Mouse (Mus musculus) adrenal gland, adult (tissue): ENCODE measurements at regions not wholly inside any gene's neighbourhood (a gene's known extent, or its start where the extent isn't known, plus 50 kb on each side); places are given as distances from the start of the nearest gene placed in this dataset.

Source experiments
- DNase-seq, 2 experiments: peaks; one replicate each; pipeline ENCODE4 v3.0.0; 2022 to 2023; ENCODE audit warnings: low spot score in 1 of 2; ENCODE audit not compliant: inconsistent age in 2 of 2

- DNase-seq, result no peak
Measured at GRCm38 (mm10) chr4:30776816-30777442, 1187.0 kb upstream of the Map3k7 start.

DNA sequence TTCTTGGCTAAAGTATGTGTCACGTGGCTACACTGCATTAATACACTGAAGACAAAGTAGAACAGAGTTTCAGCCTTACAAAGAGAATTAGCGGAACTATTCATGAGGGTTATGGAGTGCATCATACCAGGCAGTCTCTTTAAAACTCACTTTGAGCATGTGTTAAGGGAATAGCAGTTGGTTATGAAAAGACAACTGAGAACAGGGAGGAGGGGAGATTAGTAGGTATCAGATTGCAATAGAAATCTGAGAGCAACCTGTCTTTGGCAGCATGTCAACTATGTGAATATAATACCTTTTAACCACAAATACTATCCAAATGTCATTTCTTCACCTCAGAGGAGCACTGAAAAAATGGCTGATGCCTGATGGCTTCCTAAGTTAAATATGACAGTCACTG, 1182.2 kb upstream of the Map3k7 start:
- no peak for DNase-seq

GRCm38 (mm10) chr4:30789976-30790657, 1173.8 kb upstream of the Map3k7 start:
- DNase-seq, result no peak

DNA sequence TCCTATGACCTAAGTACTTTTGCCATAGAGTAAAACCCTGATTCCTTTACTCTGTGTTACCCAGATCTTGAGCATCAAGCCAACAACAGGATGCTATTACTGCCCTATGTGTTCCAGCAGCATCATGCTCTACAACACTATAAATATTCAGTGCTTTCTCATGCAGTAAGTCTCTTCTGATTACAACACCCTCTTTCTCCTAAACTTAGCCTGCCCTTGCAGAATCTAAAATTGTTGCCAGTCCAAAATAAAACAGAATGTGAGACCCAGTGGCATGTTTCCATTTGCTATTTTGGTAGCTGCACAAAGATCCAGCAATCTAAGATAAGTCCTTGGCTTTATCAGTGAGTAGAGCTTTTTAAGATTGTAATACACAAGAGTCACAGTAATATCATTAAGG, 1154.1 kb upstream of the Map3k7 start:
- DNase-seq, result no peak

GRCm38 (mm10) chr4:30855361-30856056, 1108.4 kb upstream of the Map3k7 start:
- no peak for DNase-seq

DNA sequence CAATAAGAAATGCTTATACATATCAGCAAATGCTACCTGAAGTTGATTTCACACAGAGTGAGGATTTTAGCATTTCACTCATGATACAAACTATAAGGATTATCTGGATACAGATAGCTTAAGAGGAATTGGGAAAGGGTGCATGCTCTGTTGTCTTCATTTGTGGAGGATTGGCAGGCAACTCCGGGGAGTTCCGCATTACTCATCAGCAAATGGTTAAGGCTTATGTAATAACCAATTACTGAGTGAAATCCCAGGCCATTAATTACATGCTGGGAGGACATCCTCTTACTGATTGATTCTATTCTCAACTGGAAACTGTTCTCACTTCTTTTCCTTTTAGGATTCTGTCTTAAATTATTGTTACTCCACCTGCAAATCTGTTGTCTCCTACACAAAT, 1058.9 kb upstream of the Map3k7 start:
- DNase-seq, result peak in 1 of 2 experiments; percentile 21

GRCm38 (mm10) chr4:30922944-30923343, 1041.0 kb upstream of the Map3k7 start:
- peak in 1 of 2 experiments; percentile 14 for DNase-seq

GRCm38 (mm10) chr4:30932358-30932757, 1031.5 kb upstream of the Map3k7 start:
- peak in 1 of 2 experiments; percentile 14 for DNase-seq

DNA sequence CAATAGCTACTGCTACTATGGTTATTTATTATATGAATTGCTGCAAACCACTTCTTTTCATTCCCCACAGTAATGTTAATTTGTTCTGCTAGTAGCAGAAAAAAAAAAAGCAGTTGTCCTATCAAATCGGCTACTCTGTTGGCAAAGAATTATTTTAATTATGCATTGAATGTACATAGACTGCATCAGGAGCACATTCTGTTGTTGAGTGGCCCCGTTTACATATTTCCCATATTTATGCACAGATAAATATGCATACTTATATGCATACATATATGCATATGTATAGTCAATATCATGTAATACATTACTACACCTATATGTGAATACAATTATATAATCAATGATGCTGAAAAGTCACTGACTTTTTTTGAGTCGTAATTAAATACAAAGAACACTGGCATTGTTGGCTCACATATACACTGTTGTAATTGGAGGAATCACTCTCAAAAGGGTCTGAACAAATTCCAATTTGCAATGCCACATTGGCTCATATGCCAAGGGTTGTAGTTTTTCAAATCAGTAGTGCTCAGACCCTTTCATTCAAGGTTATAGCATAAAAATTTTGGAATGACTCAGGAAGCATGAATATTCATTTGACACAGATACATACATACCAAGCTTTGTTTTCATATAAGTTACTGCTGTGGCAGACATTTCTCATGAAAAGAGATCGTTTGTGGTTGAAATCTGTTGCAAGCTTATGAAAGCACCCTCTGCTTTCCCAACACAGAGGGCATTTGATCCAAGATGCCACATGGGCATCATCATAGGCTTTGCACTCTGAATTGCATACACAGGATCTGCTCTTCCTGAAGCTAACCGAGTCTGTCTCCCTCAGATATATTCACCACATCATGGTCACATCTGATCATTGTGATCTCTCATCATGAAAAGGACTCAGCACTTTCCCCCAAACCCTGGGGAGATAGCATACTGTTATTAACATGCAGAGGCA, 1030.6 kb upstream of the Map3k7 start:
- peak in 1 of 2 experiments; percentile 10 for DNase-seq

DNA sequence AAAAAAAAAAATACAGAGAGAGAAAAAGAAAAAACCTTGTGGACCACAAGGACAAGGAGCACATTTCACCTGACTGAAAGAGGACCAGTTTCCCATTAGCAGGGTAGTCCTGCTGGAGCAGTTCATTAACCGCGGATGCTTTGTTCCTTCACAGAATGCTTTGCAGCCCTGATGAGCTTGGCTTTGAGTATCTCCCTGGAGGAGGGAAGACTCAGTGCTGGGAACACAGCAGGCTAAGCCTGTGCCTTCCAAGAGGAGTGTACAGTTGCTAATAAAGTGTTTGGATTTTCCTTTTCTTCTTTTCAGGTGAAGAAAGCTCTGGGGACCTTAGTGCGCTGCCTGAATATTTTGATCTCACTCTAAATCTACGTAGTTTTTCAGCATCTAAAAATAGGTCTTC, 980.3 kb upstream of the Map3k7 start:
- no peak for DNase-seq

- no peak for DNase-seq
Measured at GRCm38 (mm10) chr4:31012006-31012405, 951.9 kb upstream of the Map3k7 start.

DNA sequence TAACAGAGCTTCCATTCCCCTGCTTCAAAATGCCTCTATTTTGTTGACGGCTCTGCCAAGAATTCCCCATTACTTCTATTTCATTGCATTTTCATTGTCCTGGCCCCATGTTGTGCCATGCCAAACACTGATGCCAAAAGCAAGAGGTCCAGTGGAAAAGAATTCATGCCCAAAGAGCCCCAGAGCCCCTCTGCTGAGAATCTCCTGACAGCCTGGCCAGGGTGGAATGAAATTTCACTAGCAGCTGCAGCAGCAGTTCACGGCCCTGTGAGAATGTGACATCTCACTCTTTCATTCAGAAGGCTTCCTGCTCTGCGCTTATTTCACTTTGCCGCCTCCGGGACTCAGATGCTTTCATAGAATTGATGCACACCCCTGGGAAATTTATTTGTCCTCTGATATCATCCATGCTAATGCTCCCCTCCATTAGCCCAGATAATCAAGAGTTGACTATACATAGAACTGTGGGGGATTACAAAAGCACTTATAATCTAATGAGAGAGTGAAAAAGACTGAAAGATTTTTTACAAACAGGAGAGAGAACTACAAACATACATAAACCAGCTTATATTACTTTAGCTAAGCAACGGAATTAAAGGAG, 911.7 kb upstream of the Map3k7 start:
- no peak for DNase-seq

- no peak for DNase-seq
Measured at GRCm38 (mm10) chr4:31076236-31076635, 887.7 kb upstream of the Map3k7 start.

- DNase-seq, result no peak
Measured at GRCm38 (mm10) chr4:31121586-31121985, 842.3 kb upstream of the Map3k7 start.

- no peak for DNase-seq
Measured at GRCm38 (mm10) chr4:31143166-31143565, 820.7 kb upstream of the Map3k7 start.

GRCm38 (mm10) chr4:31167431-31167830, 796.5 kb upstream of the Map3k7 start:
- no peak for DNase-seq

DNA sequence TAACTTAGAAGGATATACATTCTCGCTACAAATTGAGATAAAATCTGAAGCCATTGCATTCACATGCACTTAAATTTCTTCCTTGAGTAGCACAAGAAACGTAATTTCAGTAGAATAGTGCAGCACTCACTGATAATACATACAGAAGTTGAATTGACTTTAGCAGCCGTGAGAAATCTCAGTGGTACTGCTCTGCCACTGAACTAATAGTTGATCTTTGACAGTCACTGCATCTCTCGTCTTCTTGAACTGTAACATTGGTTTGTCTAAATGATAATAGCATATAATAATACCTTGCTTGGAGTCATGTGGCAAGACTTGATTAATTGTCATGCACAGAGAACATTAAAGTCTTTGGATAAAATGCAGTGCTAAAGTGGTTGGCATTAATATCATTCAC, 795.5 kb upstream of the Map3k7 start:
- DNase-seq, result no peak

DNA sequence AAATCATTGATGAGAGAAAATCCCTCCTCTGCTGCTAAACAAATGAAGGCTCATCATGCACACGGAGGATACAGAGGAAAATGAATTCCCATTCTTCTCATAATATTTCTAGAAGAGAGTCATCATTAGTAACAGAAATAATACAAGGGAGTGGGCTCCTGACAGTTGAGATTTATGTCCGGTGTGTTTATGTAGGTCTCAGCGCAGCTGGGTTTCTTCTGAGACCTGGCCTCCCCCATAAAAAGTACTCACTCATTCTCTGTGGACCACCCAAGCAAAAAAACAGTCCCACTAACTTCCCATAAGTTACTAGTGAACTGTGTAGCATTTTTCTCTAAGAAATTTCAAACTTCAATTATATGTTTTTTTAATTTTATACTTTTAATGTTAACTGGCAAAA, 792.7 kb upstream of the Map3k7 start:
- no peak for DNase-seq

GRCm38 (mm10) chr4:31197852-31198251, 766.0 kb upstream of the Map3k7 start:
- no peak for DNase-seq

DNA sequence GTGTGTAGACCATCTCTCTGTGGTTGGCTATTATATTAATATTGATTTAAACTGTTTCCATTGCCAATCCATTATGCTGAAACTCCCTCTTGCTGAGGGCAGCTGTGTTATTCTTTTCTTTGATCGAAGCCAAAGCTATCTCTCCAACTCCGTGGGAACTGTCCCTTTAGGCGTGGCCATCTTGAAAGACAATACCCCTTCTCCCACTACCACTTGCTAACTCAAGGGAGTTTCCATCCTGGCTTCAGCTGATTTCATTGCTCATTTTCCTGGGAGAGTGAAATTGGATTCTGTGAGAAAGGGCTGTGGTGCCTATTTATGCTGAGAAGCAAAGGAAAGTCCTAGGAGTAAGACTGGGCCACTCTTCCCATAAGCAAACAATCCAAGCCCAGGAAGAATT, 760.6 kb upstream of the Map3k7 start:
- no peak for DNase-seq
